Mouse (Mus musculus) neural tube, embryonic 13.5 days (tissue): ENCODE data around the gene Gm973. TPM values are rescaled to one million over a fixed set of nuclear protein-coding genes. Genes with fewer than 3 reads are reported as not detected.

Source experiments
- ATAC-seq: fragments of 200-750 bp; cut with Nextera tagmentation; 2 replicates; pipeline ENCODE4 v1.8.0; 2017; ENCODE audit warnings: low read depth, mild to moderate bottlenecking, moderate TSS enrichment, moderate library complexity
- H3K27ac ChIP-seq: fragments of 300-500 bp; sonication (generic); replicated peaks from 2 replicates; pipeline ENCODE4 v1.5.1; 2015; ENCODE audit warnings: moderate library complexity, mild to moderate bottlenecking, inconsistent platforms
- H3K27me3 ChIP-seq: fragments of 300-500 bp; sonication (generic); 2 replicates; pipeline ENCODE4 v1.6.1; 2015; ENCODE audit warnings: mild to moderate bottlenecking, inconsistent platforms
- H3K36me3 ChIP-seq: fragments of 300-500 bp; sonication (generic); 2 replicates; pipeline ENCODE4 v1.6.1; 2015; ENCODE audit warnings: mild to moderate bottlenecking, inconsistent platforms
- H3K4me1 ChIP-seq: fragments of 300-500 bp; sonication (generic); replicated peaks from 2 replicates; pipeline ENCODE4 v1.6.1; 2015; ENCODE audit warnings: inconsistent platforms
- H3K4me2 ChIP-seq: fragments of 300-500 bp; sonication (generic); 2 replicates; pipeline ENCODE4 v1.6.1; 2015; ENCODE audit warnings: inconsistent platforms, mild to moderate bottlenecking, moderate library complexity
- H3K4me3 ChIP-seq: fragments of 300-500 bp; sonication (generic); 2 replicates; pipeline ENCODE4 v1.5.1; 2015; ENCODE audit warnings: mild to moderate bottlenecking, inconsistent platforms
- H3K9ac ChIP-seq: fragments of 300-500 bp; sonication (generic); 2 replicates; pipeline ENCODE4 v1.6.1; 2015; ENCODE audit warnings: moderate library complexity, mild to moderate bottlenecking, inconsistent platforms
- H3K9me3 ChIP-seq: fragments of 300-500 bp; sonication (generic); 2 replicates; pipeline ENCODE4 v1.6.1; 2016; ENCODE audit warnings: inconsistent platforms
- WGBS: fragments of 180-500 bp; shearing (Covaris S2); methylation state at CpG from one replicate; pipeline ENCODE4 v1.1.7; 2015; 5-methylcytosine and 5-hydroxymethylcytosine counted together
- polyA plus RNA-seq: library from polyadenylated mRNA; unstranded; fragments of >200 nt; fragmentation: Nextera tagmentation; extraction: Ambion mirVana; gene quantifications from 2 replicates; pipeline ENCODE4 v1.2.1, GENCODE M21; 2015

Gm973 gene
- polyA plus RNA-seq, 1 experiment from 2014 or later, result 10.3 TPM

- peak; percentile 28 for ATAC-seq
- H3K27ac ChIP-seq, result peak overlapping the region; percentile 76
- peaks cover 67% of the 10 kb centered on the region for H3K4me1 ChIP-seq
- WGBS, result under 1% methylated on average over 88 of the region's 88 CpGs
- peak overlapping the region; percentile 70 for H3K4me3 ChIP-seq
- peaks cover 17% of the 10 kb centered on the region; the same call in 1 of the 2 replicates for H3K27me3 ChIP-seq
- no peaks in the 10 kb centered on the region for H3K9me3 ChIP-seq
- H3K4me2 ChIP-seq, result peak overlapping the region; percentile 97
- H3K9ac ChIP-seq, result peak overlapping the region; percentile 83
- H3K36me3 ChIP-seq, result no peaks in the 10 kb centered on the region
Measured at GRCm38 (mm10) chr1:59482696-59483520, 33.2 kb upstream of the Gm973 start.

GRCm38 (mm10) chr1:59483521-59484245 is 32.4 kb upstream of the Gm973 start:
- 2% methylated on average over 46 of the region's 46 CpGs for WGBS
- Histone ChIP-seq H3K9ac (peak overlapping the region; percentile 83), H3K4me1 (peaks cover 74% of the 10 kb centered on the region), H3K9me3 (no peaks in the 10 kb centered on the region), H3K27me3 (peaks cover 17% of the 10 kb centered on the region; the same call in 1 of the 2 replicates), H3K36me3 (no peaks in the 10 kb centered on the region), H3K27ac (peak overlapping the region; percentile 77), H3K4me3 (peak overlapping the region; percentile 70), H3K4me2 (peak overlapping the region; percentile 97)
- ATAC-seq, result peak; percentile 69

- WGBS, result 2% methylated on average over 21 of the region's 21 CpGs
- Histone ChIP-seq H3K4me2 (peak overlapping the region; percentile 97), H3K36me3 (no peaks in the 10 kb centered on the region), H3K4me1 (peaks cover 74% of the 10 kb centered on the region), H3K9ac (peak overlapping the region; percentile 83), H3K27me3 (peaks cover 17% of the 10 kb centered on the region; the same call in 1 of the 2 replicates), H3K4me3 (peak overlapping the region; percentile 70), H3K9me3 (no peaks in the 10 kb centered on the region), H3K27ac (peak overlapping the region; percentile 77)
- no peak for ATAC-seq
Measured at GRCm38 (mm10) chr1:59484314-59484713, 31.8 kb upstream of the Gm973 start.

GRCm38 (mm10) chr1:59484791-59485785 is 31.0 kb upstream of the Gm973 start:
- Histone ChIP-seq H3K4me1 (peaks cover 76% of the 10 kb centered on the region), H3K4me2 (peak overlapping the region; percentile 97), H3K36me3 (no peaks in the 10 kb centered on the region), H3K27ac (peak overlapping the region; percentile 77), H3K27me3 (peaks cover 17% of the 10 kb centered on the region; the same call in 1 of the 2 replicates), H3K9me3 (no peaks in the 10 kb centered on the region), H3K9ac (peak overlapping the region; percentile 83), H3K4me3 (peak overlapping the region; percentile 70)
- no peak for ATAC-seq
- WGBS, result 6% methylated on average over 16 of the region's 16 CpGs

- no peak for ATAC-seq
- peak overlapping the region; percentile 77 for H3K27ac ChIP-seq
- WGBS, result 35% methylated on average over 4 of the region's 4 CpGs
Measured at GRCm38 (mm10) chr1:59485803-59486202, 30.3 kb upstream of the Gm973 start.

GRCm38 (mm10) chr1:59487651-59488051 is 28.4 kb upstream of the Gm973 start:
- H3K27me3 ChIP-seq, result peaks cover 17% of the 10 kb centered on the region; the same call in 1 of the 2 replicates
- no peaks in the 10 kb centered on the region for H3K9me3 ChIP-seq
- peaks cover 56% of the 10 kb centered on the region for H3K4me1 ChIP-seq
- no peaks in the 10 kb centered on the region for H3K36me3 ChIP-seq
- peak overlapping the region; percentile 54 for H3K4me2 ChIP-seq
- peak overlapping the region; percentile 25 for H3K4me3 ChIP-seq
- WGBS, result 5% methylated on average over 10 of the region's 10 CpGs
- peak overlapping the region; percentile 50 for H3K9ac ChIP-seq
- 0 out of 2 replicates have a peak overlapping the region, but pooled peaks have one; percentile 18 for H3K27ac ChIP-seq
- ATAC-seq, result no peak

More at GRCm38 (mm10) chr1:59485803-59486202, 30.3 kb upstream of the Gm973 start:
- H3K9me3 ChIP-seq, result no peaks in the 10 kb centered on the region
- H3K27me3 ChIP-seq, result peaks cover 17% of the 10 kb centered on the region; the same call in 1 of the 2 replicates
- H3K4me2 ChIP-seq, result peak overlapping the region; percentile 97
- H3K36me3 ChIP-seq, result no peaks in the 10 kb centered on the region
- H3K4me3 ChIP-seq, result peak overlapping the region; percentile 70
- peak overlapping the region; percentile 83 for H3K9ac ChIP-seq
- peaks cover 69% of the 10 kb centered on the region for H3K4me1 ChIP-seq

GRCm38 (mm10) chr1:59488481-59488880 is 27.6 kb upstream of the Gm973 start:
- 56% methylated on average over 4 of the region's 4 CpGs for WGBS
- no peak for ATAC-seq
- Histone ChIP-seq H3K27ac (no peak overlapping the region), H3K4me1 (peaks cover 48% of the 10 kb centered on the region), H3K9me3 (no peaks in the 10 kb centered on the region), H3K4me2 (peak overlapping the region; percentile 54), H3K4me3 (no peak overlapping the region), H3K9ac (no peak overlapping the region), H3K36me3 (no peaks in the 10 kb centered on the region), H3K27me3 (peaks cover 10% of the 10 kb centered on the region; the same call in 1 of the 2 replicates)

- Histone ChIP-seq H3K9ac (no peak overlapping the region), H3K27ac (no peak overlapping the region), H3K4me1 (peaks cover 43% of the 10 kb centered on the region), H3K9me3 (no peaks in the 10 kb centered on the region), H3K27me3 (peaks cover 7% of the 10 kb centered on the region; the same call in 1 of the 2 replicates), H3K4me3 (no peak overlapping the region), H3K4me2 (peak overlapping the region; percentile 54), H3K36me3 (no peaks in the 10 kb centered on the region)
- 53% methylated on average over 4 of the region's 4 CpGs for WGBS
- no peak for ATAC-seq
Measured at GRCm38 (mm10) chr1:59488991-59489390, 27.1 kb upstream of the Gm973 start.

GRCm38 (mm10) chr1:59491517-59491916 is 24.5 kb upstream of the Gm973 start:
- no peak overlapping the region for H3K27ac ChIP-seq
- H3K4me2 ChIP-seq, result no peak overlapping the region
- H3K4me1 ChIP-seq, result peaks cover 20% of the 10 kb centered on the region
- no peak overlapping the region for H3K4me3 ChIP-seq
- no peaks in the 10 kb centered on the region for H3K9me3 ChIP-seq
- WGBS, result 89% methylated on average over 9 of the region's 9 CpGs
- H3K36me3 ChIP-seq, result no peaks in the 10 kb centered on the region
- no peak for ATAC-seq
- H3K9ac ChIP-seq, result no peak overlapping the region
- H3K27me3 ChIP-seq, result no peaks in the 10 kb centered on the region

GRCm38 (mm10) chr1:59492432-59492831 is 23.6 kb upstream of the Gm973 start:
- Histone ChIP-seq H3K9me3 (no peaks in the 10 kb centered on the region), H3K4me1 (peaks cover 14% of the 10 kb centered on the region), H3K4me2 (no peak overlapping the region), H3K27ac (no peak overlapping the region), H3K4me3 (no peak overlapping the region), H3K9ac (no peak overlapping the region), H3K27me3 (no peaks in the 10 kb centered on the region), H3K36me3 (no peaks in the 10 kb centered on the region)
- WGBS, result 71% methylated on average over 4 of the region's 4 CpGs
- ATAC-seq, result no peak

- H3K9ac ChIP-seq, result no peak overlapping the region
- no peak for ATAC-seq
- no peak overlapping the region for H3K4me2 ChIP-seq
- 95% methylated on average over 5 of the region's 5 CpGs for WGBS
- H3K4me3 ChIP-seq, result no peak overlapping the region
- H3K36me3 ChIP-seq, result no peaks in the 10 kb centered on the region
- no peak overlapping the region for H3K27ac ChIP-seq
- no peaks in the 10 kb centered on the region for H3K27me3 ChIP-seq
- no peaks in the 10 kb centered on the region for H3K4me1 ChIP-seq
- H3K9me3 ChIP-seq, result no peaks in the 10 kb centered on the region
Measured at GRCm38 (mm10) chr1:59495970-59496369, 20.1 kb upstream of the Gm973 start.
